9 mouse cellular contexts compared by ENCODE assay signal in genomic region chr1:176877756-176878155, GRCm38 (mm10).
DNase-seq lines count a peak whose midpoint lies in the region; ATAC-seq and TF ChIP-seq lines count a peak whose summit lies in the region.
"Had no signal": no experiment of that assay in that cellular context is flagged by ENCODE, and none has a peak within 500 bp of the region (broad histone marks: within the 10 kb centered on the region; RNA-seq: fewer than 3 reads in every experiment).

No protein-coding gene starts in this region.

- H3K27me3 ChIP-seq in embryonic facial prominence, embryonic 14.5 days (replicated peaks; ENCODE audit: control insufficient read depth, insufficient read depth, low read length), result no peaks in the 10 kb centered on the region
- H3K27me3 ChIP-seq: megakaryocyte, embryonic 14.5 days had no signal

- WGBS in embryonic facial prominence, embryonic 14.5 days, result 32% methylated on average over 3 of the region's 3 CpGs
- 39% methylated on average over 3 of the region's 3 CpGs for WGBS in lung, adult 2 months

- H3K9ac ChIP-seq in embryonic facial prominence, embryonic 14.5 days (ENCODE audit: low read depth, low read length), result no peak overlapping the region

- no peak overlapping the region for H3K4me2 ChIP-seq in embryonic facial prominence, embryonic 14.5 days (ENCODE audit: low read depth, low read length)

- H3K4me1 ChIP-seq in embryonic facial prominence, embryonic 14.5 days (ENCODE audit: control insufficient read depth, insufficient read depth, low read length), result no peaks in the 10 kb centered on the region
- no peaks in the 10 kb centered on the region for H3K4me1 ChIP-seq in lung, adult 2 months (ENCODE audit: control insufficient read depth, insufficient read depth, low read length)

- H3K27ac ChIP-seq in embryonic facial prominence, embryonic 14.5 days (replicated peaks; ENCODE audit: low read depth, low read length), result no peak overlapping the region

- DNase-seq in adrenal gland, postnatal 10 days, result peak; percentile 49
- no peak for DNase-seq in adrenal gland, postnatal 4 days (ENCODE audit: low spot score in 2 of 2)
- DNase-seq in layer of hippocampus, adult 9-10 months (ENCODE audit: low spot score), result peak; percentile 51
- DNase-seq in layer of hippocampus, adult 8-10 months (ENCODE audit: low spot score in 2 of 2), result no peak
- peak; percentile 36 for DNase-seq in MEL-GATA-1-ER (ENCODE audit: extremely low read depth, low read depth)
- peak; percentile 83 for DNase-seq in embryonic facial prominence, embryonic 14.5 days (ENCODE audit: low spot score)
- DNase-seq in lung, adult 2 months, result no peak
- peak; percentile 43 for DNase-seq in thymus, postnatal 25 days

- no peak for ATAC-seq in embryonic facial prominence, embryonic 14.5 days (ENCODE audit: low read depth)

- H3K9me3 ChIP-seq in embryonic facial prominence, embryonic 14.5 days (ENCODE audit: control insufficient read depth, low read length), result no peaks in the 10 kb centered on the region
- H3K9me3 ChIP-seq: megakaryocyte, embryonic 14.5 days had no signal

- no peaks in the 10 kb centered on the region for H3K36me3 ChIP-seq in embryonic facial prominence, embryonic 14.5 days (ENCODE audit: control insufficient read depth, insufficient read depth, low read length)

- TF ChIP-seq CTCF in lung, adult 2 months (IDR thresholded peaks at IDR 0.05; ENCODE audit: insufficient read depth, low read length), result 0 out of 2 replicates have a peak, but pooled peaks have one; percentile 5

- TF ChIP-seq POLR2A in lung, adult 2 months (IDR thresholded peaks at IDR 0.05; ENCODE audit: borderline replicate concordance, extremely low read depth, low read depth, low read length), result no peak

- no peak overlapping the region for H3K4me3 ChIP-seq in embryonic facial prominence, embryonic 14.5 days (ENCODE audit: low read depth, low read length)
- H3K4me3 ChIP-seq in lung, adult 2 months (replicated peaks; ENCODE audit: extremely low read depth, low read depth, low read length), result no peak overlapping the region
- H3K4me3 ChIP-seq: megakaryocyte, embryonic 14.5 days had no signal

Comparison
In these comparisons a context has a peak if more than half of its experiments do, and no peak if none do; other contexts are left out.
1. DNase-seq: peak in adrenal gland, postnatal 10 days (single experiment), layer of hippocampus, adult 9-10 months (single experiment), MEL-GATA-1-ER (single experiment), embryonic facial prominence, embryonic 14.5 days (single experiment) and thymus, postnatal 25 days (single experiment); none in adrenal gland, postnatal 4 days (0 of 2), layer of hippocampus, adult 8-10 months (0 of 2) and lung, adult 2 months (single experiment).